Mouse (Mus musculus): Measurements from ENCODE around the gene Eml3. TPM values are rescaled to one million over a fixed set of nuclear protein-coding genes. Genes with fewer than 3 reads are reported as not detected.

Eml3 gene
- polyA plus RNA-seq, 1 experiment, result 4.9 TPM

GRCm38 (mm10) chr19:8954171-8954570 is 24.8 kb downstream of the Eml3 start:
- Histone ChIP-seq H3K4me1 (ENCODE audit: control insufficient read depth, insufficient read depth, low read length) (no peaks in the 10 kb centered on the region; the same call in 1 of the 2 replicates), H3K36me3 (ENCODE audit: control insufficient read depth, insufficient read depth, low read length) (peaks cover 8% of the 10 kb centered on the region), H3K27ac (ENCODE audit: control insufficient read depth, insufficient read depth, low read depth, low read length) (peak overlapping the region; percentile 77), H3K4me3 (ENCODE audit: control insufficient read depth, low read depth, low read length) (peak overlapping the region; percentile 84), H3K27me3 (ENCODE audit: control insufficient read depth, insufficient read depth, low read length) (no peaks in the 10 kb centered on the region)
- TF ChIP-seq POLR2A (IDR thresholded peaks at IDR 0.05; ENCODE audit: control insufficient read depth, low read depth, low read length) (no peak), CTCF (IDR thresholded peaks at IDR 0.05; ENCODE audit: control insufficient read depth, insufficient read depth, insufficient replicate concordance, low read depth, low read length) (no peak)

- TF ChIP-seq CTCF (IDR thresholded peaks at IDR 0.05; ENCODE audit: control insufficient read depth, insufficient read depth, insufficient replicate concordance, low read depth, low read length) (no peak), POLR2A (IDR thresholded peaks at IDR 0.05; ENCODE audit: control insufficient read depth, low read depth, low read length) (no peak)
- no peak overlapping the region for H3K4me3 ChIP-seq (ENCODE audit: control insufficient read depth, low read depth, low read length)
- no peak overlapping the region for H3K27ac ChIP-seq (ENCODE audit: control insufficient read depth, insufficient read depth, low read depth, low read length)
- no peaks in the 10 kb centered on the region for H3K27me3 ChIP-seq (ENCODE audit: control insufficient read depth, insufficient read depth, low read length)
- H3K36me3 ChIP-seq (ENCODE audit: control insufficient read depth, insufficient read depth, low read length), result peaks cover 6% of the 10 kb centered on the region; the same call in 1 of the 2 replicates
- peaks cover 2% of the 10 kb centered on the region for H3K4me1 ChIP-seq (ENCODE audit: control insufficient read depth, insufficient read depth, low read length)
Measured at GRCm38 (mm10) chr19:8962256-8962655, 32.9 kb downstream of the Eml3 start.

GRCm38 (mm10) chr19:8965075-8965474 is 35.7 kb downstream of the Eml3 start:
- H3K27me3 ChIP-seq (ENCODE audit: control insufficient read depth, insufficient read depth, low read length), result no peaks in the 10 kb centered on the region
- peak overlapping the region; percentile 98 for H3K4me3 ChIP-seq (ENCODE audit: control insufficient read depth, low read depth, low read length)
- peaks cover 5% of the 10 kb centered on the region for H3K4me1 ChIP-seq (ENCODE audit: control insufficient read depth, insufficient read depth, low read length)
- peaks cover 4% of the 10 kb centered on the region; the same call in 1 of the 2 replicates for H3K36me3 ChIP-seq (ENCODE audit: control insufficient read depth, insufficient read depth, low read length)
- H3K27ac ChIP-seq (ENCODE audit: control insufficient read depth, insufficient read depth, low read depth, low read length), result peak overlapping the region; percentile 98
- TF ChIP-seq CTCF (IDR thresholded peaks at IDR 0.05; ENCODE audit: control insufficient read depth, insufficient read depth, insufficient replicate concordance, low read depth, low read length) (no peak), POLR2A (IDR thresholded peaks at IDR 0.05; ENCODE audit: control insufficient read depth, low read depth, low read length) (no peak)

GRCm38 (mm10) chr19:8965771-8966170 is 36.4 kb downstream of the Eml3 start:
- Histone ChIP-seq H3K4me3 (ENCODE audit: control insufficient read depth, low read depth, low read length) (peak overlapping the region; percentile 98), H3K27me3 (ENCODE audit: control insufficient read depth, insufficient read depth, low read length) (no peaks in the 10 kb centered on the region), H3K36me3 (ENCODE audit: control insufficient read depth, insufficient read depth, low read length) (peaks cover 4% of the 10 kb centered on the region; the same call in 1 of the 2 replicates), H3K27ac (ENCODE audit: control insufficient read depth, insufficient read depth, low read depth, low read length) (peak overlapping the region; percentile 98), H3K4me1 (ENCODE audit: control insufficient read depth, insufficient read depth, low read length) (peaks cover 5% of the 10 kb centered on the region)
- no peak; the same call in 1 of the 2 replicates for TF ChIP-seq POLR2A (IDR thresholded peaks at IDR 0.05; ENCODE audit: control insufficient read depth, low read depth, low read length)
- TF ChIP-seq CTCF (IDR thresholded peaks at IDR 0.05; ENCODE audit: control insufficient read depth, insufficient read depth, insufficient replicate concordance, low read depth, low read length), result no peak

- H3K4me1 ChIP-seq (ENCODE audit: control insufficient read depth, insufficient read depth, low read length), result peaks cover 5% of the 10 kb centered on the region
- no peaks in the 10 kb centered on the region for H3K27me3 ChIP-seq (ENCODE audit: control insufficient read depth, insufficient read depth, low read length)
- peak overlapping the region; percentile 98 for H3K4me3 ChIP-seq (ENCODE audit: control insufficient read depth, low read depth, low read length)
- H3K27ac ChIP-seq (ENCODE audit: control insufficient read depth, insufficient read depth, low read depth, low read length), result peak overlapping the region; percentile 98
- H3K36me3 ChIP-seq (ENCODE audit: control insufficient read depth, insufficient read depth, low read length), result peaks cover 4% of the 10 kb centered on the region; the same call in 1 of the 2 replicates
- no peak for TF ChIP-seq POLR2A (IDR thresholded peaks at IDR 0.05; ENCODE audit: control insufficient read depth, low read depth, low read length)
- TF ChIP-seq CTCF (IDR thresholded peaks at IDR 0.05; ENCODE audit: control insufficient read depth, insufficient read depth, insufficient replicate concordance, low read depth, low read length), result no peak
Measured at GRCm38 (mm10) chr19:8966198-8966589, 36.8 kb downstream of the Eml3 start.

GRCm38 (mm10) chr19:8966590-8967372 is 37.4 kb downstream of the Eml3 start, which contains the start of gene Eef1g:
TSS of gene Eef1g (plus strand) at chr19:8967041.
- Histone ChIP-seq H3K36me3 (ENCODE audit: control insufficient read depth, insufficient read depth, low read length) (peaks cover 4% of the 10 kb centered on the region; the same call in 1 of the 2 replicates), H3K4me3 (ENCODE audit: control insufficient read depth, low read depth, low read length) (peak within 1 kb of the TSS; percentile 98), H3K4me1 (ENCODE audit: control insufficient read depth, insufficient read depth, low read length) (peaks cover 5% of the 10 kb centered on the region), H3K27me3 (ENCODE audit: control insufficient read depth, insufficient read depth, low read length) (no peaks in the 10 kb centered on the region), H3K27ac (ENCODE audit: control insufficient read depth, insufficient read depth, low read depth, low read length) (peak within 1 kb of the TSS; percentile 98)
- TF ChIP-seq POLR2A (IDR thresholded peaks at IDR 0.05; ENCODE audit: control insufficient read depth, low read depth, low read length), result peak; percentile 86
- no peak for TF ChIP-seq CTCF (IDR thresholded peaks at IDR 0.05; ENCODE audit: control insufficient read depth, insufficient read depth, insufficient replicate concordance, low read depth, low read length)

- Histone ChIP-seq H3K4me1 (ENCODE audit: control insufficient read depth, insufficient read depth, low read length) (peaks cover 5% of the 10 kb centered on the region), H3K4me3 (ENCODE audit: control insufficient read depth, low read depth, low read length) (peak overlapping the region; percentile 98), H3K27ac (ENCODE audit: control insufficient read depth, insufficient read depth, low read depth, low read length) (peak overlapping the region; percentile 98), H3K36me3 (ENCODE audit: control insufficient read depth, insufficient read depth, low read length) (peaks cover 6% of the 10 kb centered on the region; the same call in 1 of the 2 replicates), H3K27me3 (ENCODE audit: control insufficient read depth, insufficient read depth, low read length) (no peaks in the 10 kb centered on the region)
- TF ChIP-seq POLR2A (IDR thresholded peaks at IDR 0.05; ENCODE audit: control insufficient read depth, low read depth, low read length) (no peak), CTCF (IDR thresholded peaks at IDR 0.05; ENCODE audit: control insufficient read depth, insufficient read depth, insufficient replicate concordance, low read depth, low read length) (no peak)
Measured at GRCm38 (mm10) chr19:8967373-8967743, 38.0 kb downstream of the Eml3 start.
